Mouse (Mus musculus) liver, adult 2 months (tissue): ENCODE data around the gene Hspb2.

Experiments
- CTCF ChIP-seq: fragments of 200-500 bp; IDR thresholded peaks from 2 replicates; pipeline ENCODE4 v1.5.1; 2011; ENCODE audit warnings: low read depth, low read length, control low read depth
- POLR2A ChIP-seq: fragments of 200-500 bp; IDR thresholded peaks from 2 replicates; pipeline ENCODE4 v1.6.1; 2011; ENCODE audit warnings: low read length, control low read depth; ENCODE audit not compliant: insufficient read depth; ENCODE audit errors: extremely low read depth

- TF ChIP-seq CTCF (no peak), POLR2A (no peak)
Observed at GRCm38 (mm10) chr9:50745806-50746205, 6.3 kb downstream of the Hspb2 start.
